In genomic region chr12:4476832-4477671, GRCm38 (mm10) we compare ENCODE assay signal across 8 mouse cellular contexts. TPM values are rescaled to one million over a fixed set of nuclear protein-coding genes. Genes with fewer than 3 reads are reported as not detected.
DNase-seq lines count a peak whose midpoint lies in the region; ATAC-seq and TF ChIP-seq lines count a peak whose summit lies in the region.

Ncoa1 (minus strand) TSS chr12:4477182.

- DNase-seq in ES-CJ7 (ENCODE audit: low read depth, low spot score), result peak; percentile 50
- peak; percentile 72 for DNase-seq in cerebellum, adult 11-12 months
- DNase-seq in heart, postnatal 25 days (ENCODE audit: low spot score), result peak; percentile 38
- DNase-seq in layer of hippocampus, adult 2 months (ENCODE audit: low spot score in 2 of 2), result peak in 1 of 2 experiments; percentile 57
- peak; percentile 79 for DNase-seq in thymus, adult 2 months

- H3K36me3 ChIP-seq in forebrain, embryonic 16.5 days (ENCODE audit: control insufficient read depth, insufficient read depth), result no peaks in the 10 kb centered on the region
- H3K36me3 ChIP-seq in lung, embryonic 15.5 days, result no peaks in the 10 kb centered on the region
- no peaks in the 10 kb centered on the region for H3K36me3 ChIP-seq in thymus, adult 2 months (ENCODE audit: control insufficient read depth, insufficient read depth, low read length)

- peaks cover 30% of the 10 kb centered on the region for H3K4me1 ChIP-seq in forebrain, embryonic 16.5 days (replicated peaks; ENCODE audit: control insufficient read depth, insufficient read depth, low read length)
- peaks cover 14% of the 10 kb centered on the region; the same call in 1 of the 2 replicates for H3K4me1 ChIP-seq in lung, embryonic 15.5 days
- peaks cover 5% of the 10 kb centered on the region for H3K4me1 ChIP-seq in olfactory bulb, adult 2 months (ENCODE audit: control insufficient read depth, insufficient read depth, low read length)
- peaks cover 8% of the 10 kb centered on the region for H3K4me1 ChIP-seq in thymus, adult 2 months (replicated peaks; ENCODE audit: control insufficient read depth, insufficient read depth, low read length)

- TF ChIP-seq POLR2A in olfactory bulb, adult 2 months (IDR thresholded peaks at IDR 0.05; ENCODE audit: insufficient read depth, low read depth, low read length), result peak; percentile 52; the same call in 1 of the 2 replicates
- peak; percentile 41; the same call in 1 of the 2 replicates for TF ChIP-seq POLR2A in thymus, adult 2 months (IDR thresholded peaks at IDR 0.05; ENCODE audit: control insufficient read depth, extremely low read depth, insufficient read depth, low read length, poor library complexity)

- no peaks in the 10 kb centered on the region for H3K9me3 ChIP-seq in forebrain, embryonic 16.5 days (ENCODE audit: control insufficient read depth, low read length)
- H3K9me3 ChIP-seq in lung, embryonic 15.5 days, result no peaks in the 10 kb centered on the region

- peak; percentile 71 for ATAC-seq in forebrain, embryonic 16.5 days
- ATAC-seq in lung, embryonic 15.5 days (ENCODE audit: borderline replicate concordance, extremely low read depth, low FRiP score, low TSS enrichment), result peak; percentile 90

- H3K9ac ChIP-seq in forebrain, embryonic 16.5 days (replicated peaks; ENCODE audit: low read depth, low read length), result peak within 1 kb of the TSS; percentile 98
- H3K9ac ChIP-seq in lung, embryonic 15.5 days, result peak within 1 kb of the TSS; percentile 85

- TF ChIP-seq CTCF in layer of hippocampus, adult 2 months (conservative IDR thresholded peaks at IDR 0.05), result peak; percentile 61
- TF ChIP-seq CTCF in olfactory bulb, adult 2 months (IDR thresholded peaks at IDR 0.05; ENCODE audit: insufficient read depth, low read depth, low read length), result peak; percentile 50; the same call in 1 of the 2 replicates
- TF ChIP-seq CTCF in thymus, adult 2 months (IDR thresholded peaks at IDR 0.05; ENCODE audit: borderline replicate concordance, control insufficient read depth, extremely low read depth, insufficient read depth, low read length, poor library complexity), result peak; percentile 57; the same call in 1 of the 2 replicates

- H3K4me3 ChIP-seq in forebrain, embryonic 16.5 days (replicated peaks; ENCODE audit: low read length), result peak within 1 kb of the TSS; percentile 91
- H3K4me3 ChIP-seq in layer of hippocampus, adult 2 months, result peak within 1 kb of the TSS; percentile 92
- peak within 1 kb of the TSS; percentile 91 for H3K4me3 ChIP-seq in lung, embryonic 15.5 days
- H3K4me3 ChIP-seq in olfactory bulb, adult 2 months (ENCODE audit: insufficient read depth, low read depth, low read length), result peak within 1 kb of the TSS; percentile 99
- H3K4me3 ChIP-seq in thymus, adult 2 months (ENCODE audit: control insufficient read depth, insufficient read depth, low read length), result peak within 1 kb of the TSS; percentile 85

- intact Hi-C loops in heart, postnatal 25 days (cut with DNase I), result loop anchor here (5.0 to 10.0 kb wide), 5 partner anchors 50 to 672 kb away; partner anchors contain the start of genes Cenpo, Dnmt3a and Ptrhd1

- H3K4me2 ChIP-seq in forebrain, embryonic 16.5 days (ENCODE audit: low read length), result peak within 1 kb of the TSS; percentile 95
- H3K4me2 ChIP-seq in lung, embryonic 15.5 days, result peak within 1 kb of the TSS; percentile 79

- H3K27me3 ChIP-seq in forebrain, embryonic 16.5 days (replicated peaks; ENCODE audit: control insufficient read depth, insufficient read depth, low read length), result no peaks in the 10 kb centered on the region
- no peaks in the 10 kb centered on the region for H3K27me3 ChIP-seq in lung, embryonic 15.5 days
- no peaks in the 10 kb centered on the region for H3K27me3 ChIP-seq in thymus, adult 2 months (ENCODE audit: control insufficient read depth, insufficient read depth, low read length)

- peak within 1 kb of the TSS; percentile 98 for H3K27ac ChIP-seq in forebrain, embryonic 16.5 days (ENCODE audit: low read length)
- peak within 1 kb of the TSS; percentile 99 for H3K27ac ChIP-seq in layer of hippocampus, adult 2 months
- H3K27ac ChIP-seq in lung, embryonic 15.5 days, result peak within 1 kb of the TSS; percentile 91
- peak within 1 kb of the TSS; percentile 98 for H3K27ac ChIP-seq in olfactory bulb, adult 2 months (ENCODE audit: insufficient read depth, low read depth, low read length)
- H3K27ac ChIP-seq in thymus, adult 2 months (ENCODE audit: control insufficient read depth, insufficient read depth, low read length), result peak within 1 kb of the TSS; percentile 58

- WGBS in forebrain, embryonic 16.5 days, result under 1% methylated on average over 50 of the region's 98 CpGs
- 1% methylated on average over 50 of the region's 98 CpGs for WGBS in lung, embryonic 15.5 days
- WGBS in olfactory bulb, adult 2 months, result 3% methylated on average over 85 of the region's 98 CpGs
- WGBS in thymus, adult 2 months, result 2% methylated on average over 84 of the region's 98 CpGs

RNA-seq across cellular contexts. Expression of gene Ncoa1, which starts in this region (rescaled TPM):
- polyA plus RNA-seq in forebrain, embryonic 16.5 days (2015; fragmentation: Nextera tagmentation; extraction: Ambion mirVana), result 16.4 and 21.0 TPM in 2 replicates
- 10 to 100 TPM; 29.2 to 34.6 TPM for total RNA-seq in heart, postnatal 25 days (2021)
- 100 to 1,000 TPM; 142 to 146 TPM for total RNA-seq in layer of hippocampus, adult 2 months (2021)
- 7.7 and 9.1 TPM in 2 replicates for polyA plus RNA-seq in lung, embryonic 15.5 days (2015; fragmentation: Nextera tagmentation; extraction: Ambion mirVana)
- not detected in 2 replicates for polyA plus RNA-seq in olfactory bulb, adult 2 months (2012; ENCODE audit: insufficient read depth, insufficient read length, low replicate concordance, missing spikeins)
- polyA plus RNA-seq in thymus, adult 2 months (2012; rRNA removed), result 33.3 and 38.9 TPM in 2 replicates

Comparison
In these comparisons a context has a peak if more than half of its experiments do, and no peak if none do; other contexts are left out.
1. RNA of gene Ncoa1 (total RNA-seq): 142 to 146 TPM in layer of hippocampus, adult 2 months; 29.2 to 34.6 TPM in heart, postnatal 25 days; every median in the first group is over 4 times any median in the second.
2. Peak in every context shown above with its lines, with median percentiles within 50 percentile points of each other: H3K27ac ChIP-seq, H3K4me3 ChIP-seq and CTCF ChIP-seq.